Mouse (Mus musculus): ENCODE data around the gene Pola2.

The Pola2 gene

DNA sequence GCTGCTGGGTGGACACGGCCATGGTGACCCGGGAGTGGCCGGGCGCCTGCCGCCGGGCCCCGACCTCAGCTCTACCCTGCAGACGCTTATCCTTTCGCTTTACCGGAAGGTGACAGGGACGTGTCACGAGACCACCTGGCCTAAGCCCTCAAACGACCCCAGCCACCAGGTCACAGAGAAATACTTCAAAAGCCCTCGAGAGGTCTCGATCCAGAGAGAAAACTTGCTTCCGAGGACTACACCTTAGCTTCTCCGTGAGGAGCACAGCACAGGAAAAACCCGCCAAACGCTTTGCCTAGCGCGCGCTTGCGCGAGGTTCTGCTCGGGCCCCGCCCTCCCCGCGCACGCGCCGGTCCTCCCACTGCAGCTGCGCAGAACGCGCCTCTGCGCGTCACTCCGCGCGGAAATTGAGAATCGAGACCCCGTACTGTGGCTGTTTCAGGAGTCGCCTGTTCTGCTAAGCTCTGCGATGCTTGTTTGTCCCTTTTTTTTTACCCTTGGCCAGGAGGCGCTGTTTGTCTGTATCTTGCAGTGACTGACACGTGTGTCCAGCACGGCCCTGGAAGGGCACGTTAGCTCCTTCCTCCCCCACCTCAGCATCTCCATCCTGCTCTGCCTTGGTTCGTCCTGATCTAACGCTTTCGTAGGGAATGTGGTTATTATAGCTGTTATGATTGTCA, at the start of gene Pola2:
Gene Pola2, minus strand, starts transcription at position 320 of the 680 bp plus-strand sequence.
- in situ Hi-C loops (cut with MboI), result loop anchor here (10.0 kb wide), 1 partner anchor 161 kb away; the partner anchor contains the start of gene Snx15

DNA sequence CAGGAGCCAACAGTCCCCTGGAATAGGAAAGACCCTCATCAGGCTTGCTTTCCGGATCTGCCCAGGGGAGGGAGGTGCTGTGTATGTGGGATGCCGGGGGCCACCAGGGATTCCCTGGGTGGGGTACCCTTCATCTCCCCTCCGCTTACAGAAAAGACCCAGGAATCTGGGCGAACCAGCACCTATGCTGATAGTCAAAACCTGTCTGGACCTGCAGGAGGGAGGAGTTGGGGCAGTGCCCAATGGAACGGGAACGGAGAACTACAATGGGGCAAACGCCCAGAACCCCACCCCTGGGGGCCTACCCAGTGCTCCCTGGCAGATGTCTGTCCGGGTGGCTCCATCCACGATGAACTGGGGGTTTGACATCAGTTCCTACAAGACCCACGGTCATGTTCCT, 49.7 kb upstream of the Pola2 start:
- in situ Hi-C loops (cut with MboI), result no loop called here

DNA sequence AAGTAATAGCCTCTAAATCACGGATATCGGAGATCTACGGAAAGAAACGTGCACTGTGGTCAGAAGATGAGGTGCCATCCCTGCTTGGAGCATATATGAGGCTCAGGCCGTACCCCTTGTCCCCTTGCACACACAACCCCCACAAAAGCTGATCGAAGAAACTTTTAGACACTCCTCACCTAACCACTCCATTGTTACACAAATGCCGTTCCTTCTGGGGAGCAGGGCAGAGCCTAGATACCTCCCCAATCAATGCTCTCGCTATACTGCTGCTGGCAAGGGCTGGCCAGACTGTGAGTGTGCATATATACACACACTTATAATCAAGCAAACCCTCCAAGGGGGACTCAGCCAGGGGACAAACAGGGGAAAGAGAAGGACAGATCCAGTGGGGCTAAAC, 45.1 kb upstream of the Pola2 start:
- in situ Hi-C loops (cut with MboI), result no loop called here

DNA sequence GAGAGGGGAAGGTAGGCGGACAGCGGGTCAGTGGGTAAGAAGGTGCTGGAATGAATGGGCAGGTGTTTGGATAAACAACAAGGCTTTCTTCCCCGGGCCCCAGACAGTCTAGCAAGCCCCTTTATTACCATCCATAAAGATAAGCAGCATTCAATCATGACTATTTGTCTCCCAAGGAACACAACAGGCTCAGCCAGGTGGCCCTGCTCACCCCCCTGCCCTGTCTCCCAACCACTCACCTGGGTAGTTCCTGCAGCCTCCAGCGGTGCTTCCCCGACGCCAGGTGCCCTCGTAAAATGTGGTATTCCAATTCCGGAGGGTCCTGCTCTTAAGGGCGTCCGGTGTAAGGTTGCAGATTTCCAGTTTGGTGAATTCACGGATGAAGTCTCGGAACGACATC, 43.0 kb upstream of the Pola2 start:
- in situ Hi-C loops (cut with MboI), result no loop called here

DNA sequence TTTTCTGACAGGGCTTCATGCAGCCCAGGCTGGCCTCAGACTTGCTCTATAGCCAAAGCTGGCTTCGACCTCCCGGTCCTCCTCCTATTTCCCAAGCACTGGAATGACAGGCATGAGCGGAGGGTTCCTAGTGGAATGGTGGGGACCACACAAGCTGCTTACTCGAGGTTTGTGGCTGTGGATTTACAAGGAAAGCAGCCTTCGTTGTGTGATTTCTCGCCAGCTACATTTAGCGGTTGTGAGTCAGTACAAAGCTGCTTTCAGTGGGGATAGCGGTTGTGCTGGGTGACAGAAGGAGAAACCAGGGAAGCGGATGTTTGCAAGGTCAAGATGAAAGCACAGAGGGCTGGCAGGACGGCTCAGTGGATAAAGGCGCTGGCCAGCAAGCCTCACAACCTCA, 41.5 kb upstream of the Pola2 start:
- in situ Hi-C loops (cut with MboI), result no loop called here

DNA sequence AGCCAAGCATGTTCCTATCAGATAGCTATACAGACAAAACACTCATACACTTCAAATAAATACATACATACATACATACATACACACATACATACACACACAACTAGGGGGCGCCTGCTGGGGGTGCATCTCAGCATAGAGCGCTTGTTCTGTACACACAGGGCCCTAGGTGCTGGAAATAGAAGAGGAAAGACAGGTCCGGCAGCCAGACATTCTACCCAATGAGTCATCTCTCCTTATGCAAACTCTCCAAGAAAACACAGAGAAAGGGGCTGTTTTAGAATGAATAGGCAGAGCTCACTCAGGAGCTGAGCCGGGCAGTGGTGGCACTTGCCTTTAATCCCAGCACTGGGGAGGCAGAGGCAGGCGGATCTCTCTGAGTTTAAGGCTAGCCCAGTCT, 36.0 kb upstream of the Pola2 start:
- in situ Hi-C loops (cut with MboI), result no loop called here

DNA sequence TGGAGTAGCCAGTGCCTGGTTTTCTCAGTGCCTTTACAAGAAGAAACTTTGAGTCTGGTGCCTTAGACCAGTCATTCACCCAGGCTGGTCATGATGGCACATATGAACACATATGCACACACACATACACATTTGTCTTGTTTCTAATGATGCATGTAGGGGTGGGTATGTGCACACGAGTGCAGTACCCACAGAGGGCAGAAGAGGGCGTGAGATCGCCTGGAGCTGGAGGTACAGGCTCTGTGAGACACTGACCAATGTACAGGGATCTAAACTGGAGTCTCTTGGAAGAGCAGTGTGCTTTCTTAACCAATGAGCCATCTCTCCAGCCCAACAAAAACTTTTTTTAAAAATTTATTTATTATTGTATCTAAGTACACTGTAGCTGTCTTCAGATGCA, 34.2 kb upstream of the Pola2 start:
- in situ Hi-C loops (cut with MboI), result no loop called here

DNA sequence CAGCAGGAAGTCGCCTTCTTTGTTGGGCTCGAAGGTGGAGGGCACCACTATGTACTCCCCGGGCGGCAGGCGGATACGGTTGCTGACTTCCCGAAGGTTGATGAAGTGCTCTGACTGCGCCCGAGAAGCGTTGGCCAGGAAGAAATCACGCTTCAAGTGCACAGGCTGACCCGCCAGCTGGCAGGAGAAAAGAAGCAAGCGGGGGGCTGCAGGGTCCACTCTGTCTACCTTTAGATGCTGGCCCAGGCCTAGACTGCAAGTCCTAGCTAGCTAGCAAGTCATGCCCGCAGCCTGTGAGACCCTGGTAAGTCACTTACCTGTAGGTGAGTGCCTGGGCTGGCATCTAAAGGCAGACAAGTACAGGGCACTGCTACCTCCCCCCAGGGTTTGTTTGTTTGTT, 30.7 kb upstream of the Pola2 start:
- in situ Hi-C loops (cut with MboI), result no loop called here

DNA sequence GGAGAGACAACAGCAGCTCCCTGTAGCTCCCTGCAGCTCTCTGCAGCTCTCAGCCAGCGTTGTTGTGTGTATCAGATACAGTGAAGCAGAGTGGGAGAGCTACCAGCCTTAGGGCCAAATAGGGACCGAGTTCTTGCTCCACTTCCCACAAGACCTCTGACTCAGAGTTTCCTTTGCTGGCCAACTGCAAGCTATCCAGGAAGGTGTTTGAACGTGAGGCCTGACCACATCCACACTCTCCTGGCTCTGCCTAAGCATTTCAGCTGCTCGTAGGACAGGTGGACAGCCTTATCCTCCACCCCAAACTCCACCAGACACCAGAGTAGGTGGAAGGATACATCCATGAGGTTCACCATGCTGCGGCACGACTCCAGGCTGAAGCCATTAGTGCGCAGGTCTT, 28.0 kb upstream of the Pola2 start:
- in situ Hi-C loops (cut with MboI), result no loop called here

DNA sequence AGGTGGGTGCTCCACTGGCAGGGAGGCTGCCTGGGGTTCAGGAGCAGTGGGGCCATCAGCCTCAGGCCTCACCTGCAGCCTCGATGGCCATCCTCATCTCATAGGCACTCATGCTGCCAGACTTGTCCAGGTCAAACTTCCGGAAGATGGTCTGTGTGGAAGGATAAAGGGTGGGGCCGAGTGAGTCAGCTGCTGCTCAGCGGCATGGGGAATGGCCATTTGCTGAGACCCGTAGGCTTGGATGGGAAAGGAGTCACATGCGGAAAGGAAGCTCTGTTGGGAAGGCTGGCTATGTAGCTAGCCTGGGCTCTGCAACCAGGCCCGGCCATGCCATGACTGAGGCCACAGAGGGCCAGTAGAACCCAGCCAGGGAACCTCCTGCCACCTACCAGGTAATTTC, 27.5 kb upstream of the Pola2 start:
- in situ Hi-C loops (cut with MboI), result no loop called here

DNA sequence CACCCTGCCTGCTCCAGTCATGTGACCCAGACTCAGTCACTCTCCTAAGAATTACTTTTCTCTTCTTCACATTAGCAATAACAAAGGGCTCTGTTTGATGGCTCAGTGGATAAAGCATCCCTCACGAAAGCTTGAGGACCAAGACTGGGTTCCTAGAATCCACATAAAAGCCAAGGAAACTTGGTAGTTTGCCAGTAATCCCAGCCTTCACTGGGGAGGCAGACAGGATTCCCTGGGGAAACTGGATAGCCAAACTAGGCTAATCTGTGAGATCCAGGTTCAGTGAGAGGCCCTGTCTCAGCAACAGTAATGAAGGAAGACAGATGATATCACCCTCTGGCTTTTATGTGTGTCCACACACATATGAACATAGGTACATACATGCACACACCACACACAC, 26.9 kb upstream of the Pola2 start:
- in situ Hi-C loops (cut with MboI), result no loop called here

DNA sequence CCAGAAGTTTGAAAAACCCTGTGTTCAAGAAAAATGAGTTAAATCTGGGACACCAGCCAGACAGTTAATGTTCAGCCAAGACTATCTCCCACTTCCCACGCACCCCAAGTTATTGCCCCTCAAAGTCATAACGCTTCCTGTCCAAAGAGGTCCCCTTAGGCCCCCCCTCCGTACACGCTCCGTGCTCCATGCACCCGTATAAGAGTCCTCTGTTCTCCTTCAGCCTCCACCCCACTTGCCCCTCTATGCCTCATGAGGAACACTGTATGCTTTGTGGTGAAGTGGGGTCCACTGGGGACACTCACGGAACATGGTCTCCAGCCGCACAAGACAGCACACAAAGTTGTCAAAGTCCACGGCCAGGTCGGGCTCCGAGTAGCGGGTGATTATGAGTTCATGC, 26.0 kb upstream of the Pola2 start:
- in situ Hi-C loops (cut with MboI), result no loop called here

DNA sequence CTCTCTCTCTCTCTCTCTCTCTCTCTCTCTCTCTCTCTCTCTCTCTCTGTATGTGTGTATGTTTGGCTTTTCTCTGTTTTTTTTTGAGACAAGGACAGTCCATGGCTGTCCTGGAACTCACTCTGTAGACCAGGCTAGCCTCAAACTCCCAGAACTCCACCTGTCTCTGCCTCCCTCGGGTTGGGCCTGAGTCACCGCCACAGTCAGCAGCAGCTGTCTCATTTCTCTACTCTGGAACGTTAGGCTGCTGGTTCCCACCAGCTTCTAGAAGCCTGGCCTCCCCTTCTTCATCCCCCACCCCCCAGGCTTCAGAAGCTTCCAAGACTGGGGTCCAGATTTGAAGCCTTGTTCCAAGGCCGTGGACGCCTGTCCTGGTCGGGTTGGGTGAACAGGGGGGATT, 25.6 kb upstream of the Pola2 start:
- in situ Hi-C loops (cut with MboI), result no loop called here

DNA sequence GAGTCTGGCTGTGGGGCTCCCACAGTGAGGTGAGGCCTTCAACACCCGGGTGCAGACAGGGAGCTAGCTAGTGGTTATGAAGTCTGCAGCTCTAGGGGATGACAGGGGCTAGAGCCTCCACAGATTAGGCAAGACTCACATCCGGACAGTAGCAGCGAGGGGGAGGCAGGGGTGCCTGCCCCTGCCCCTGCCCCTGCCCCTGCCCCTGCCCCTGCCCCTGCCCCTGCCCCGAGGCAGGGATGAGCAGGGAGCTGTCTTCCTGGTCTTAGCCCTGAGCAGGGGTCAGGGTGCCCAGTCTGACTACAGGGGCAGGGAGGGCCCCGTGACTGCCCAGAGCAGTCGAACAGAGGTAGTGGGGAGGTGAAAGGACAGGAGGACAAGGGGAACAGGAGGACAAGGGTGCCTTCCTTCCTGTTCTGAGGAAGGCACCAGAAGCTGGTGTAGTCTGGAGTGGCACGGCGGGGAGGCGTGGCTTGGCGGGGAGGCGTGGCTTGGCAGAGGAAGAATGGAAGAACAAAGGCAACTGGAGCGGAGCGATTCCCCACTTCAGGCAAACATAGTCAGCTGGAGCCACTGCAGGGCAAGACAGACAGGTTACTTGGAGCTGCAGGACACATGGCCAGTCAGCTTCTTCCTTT, 24.9 kb upstream of the Pola2 start:
- in situ Hi-C loops (cut with MboI), result no loop called here

DNA sequence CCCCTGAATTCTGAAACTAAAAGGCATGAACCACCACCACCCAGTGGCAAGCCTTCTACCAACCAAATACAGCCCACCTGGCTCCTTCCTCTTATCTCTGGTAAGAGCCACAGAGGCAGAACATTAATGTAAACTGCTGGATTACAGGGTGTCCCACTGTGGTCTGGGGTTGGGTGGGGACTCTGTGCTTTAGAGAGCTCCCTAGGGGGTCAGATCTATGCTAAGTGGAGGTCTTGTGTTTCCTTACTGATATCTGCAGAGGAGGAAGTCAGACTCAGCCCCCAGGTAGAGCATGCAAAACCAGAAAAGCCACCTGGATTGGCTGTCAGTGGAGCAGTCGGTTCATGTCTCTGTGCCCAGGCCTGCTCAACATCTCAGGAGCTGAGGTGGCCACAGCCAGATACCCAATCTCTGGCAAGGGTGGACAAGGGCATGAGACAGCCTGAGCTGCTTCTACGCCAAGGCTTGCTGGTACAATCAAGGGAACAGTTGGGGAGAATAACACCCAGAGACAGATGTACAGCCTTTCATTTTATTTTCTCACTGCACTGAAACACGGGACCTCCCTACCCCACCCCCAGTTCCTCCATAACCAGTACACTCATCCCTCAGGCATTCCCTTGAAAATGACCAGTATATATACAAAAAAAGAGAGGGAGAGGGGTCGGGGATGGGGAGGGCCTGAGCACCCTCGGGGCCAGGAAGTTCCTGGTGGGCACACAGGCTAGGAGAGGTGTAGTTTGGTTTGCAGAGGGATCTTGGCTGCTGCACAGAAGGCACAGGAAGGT, 24.2 kb upstream of the Pola2 start:
- in situ Hi-C loops (cut with MboI), result no loop called here

DNA sequence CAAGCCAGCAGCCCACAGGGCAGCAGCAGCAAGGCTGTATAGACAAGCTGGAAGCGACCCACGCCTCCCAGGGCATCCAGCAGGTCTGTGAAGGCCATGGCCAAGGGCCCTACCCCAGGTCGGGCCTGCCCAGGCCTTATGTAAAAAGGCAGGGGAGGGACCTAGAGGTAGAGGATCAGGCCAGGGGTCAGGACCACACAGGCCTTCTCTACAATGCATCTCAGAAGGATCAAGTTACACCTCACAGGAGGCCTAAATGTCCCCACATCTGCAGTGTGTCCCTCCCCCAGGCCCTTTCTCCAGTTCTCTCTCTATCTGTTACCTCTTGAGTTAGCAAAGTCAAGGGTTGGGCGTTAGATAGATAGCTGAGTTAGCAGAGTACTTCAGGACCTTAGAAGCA, 22.0 kb upstream of the Pola2 start, which contains the start of gene Slc22a20:
Gene Slc22a20, minus strand, starts transcription at position 101 of the 400 bp plus-strand sequence.
- in situ Hi-C loops (cut with MboI), result no loop called here

DNA sequence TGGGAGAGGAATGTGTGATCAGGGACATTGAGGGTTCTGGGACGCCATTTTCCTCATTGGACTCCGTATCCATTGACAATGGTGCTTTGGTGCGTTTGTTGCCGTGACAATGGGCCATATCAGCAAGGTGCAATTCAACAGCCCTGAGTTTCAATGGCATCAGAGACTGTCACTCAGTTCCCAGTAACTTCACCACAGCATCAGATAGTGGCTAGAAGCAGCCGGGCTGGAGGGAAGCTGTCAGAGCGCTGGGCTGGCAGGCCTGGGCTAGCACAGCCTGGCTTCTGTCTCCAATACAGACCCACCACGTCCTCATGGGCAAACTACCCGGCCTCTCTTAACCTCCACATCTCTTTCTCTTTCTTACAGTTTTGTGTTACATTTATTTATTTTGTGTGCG, 16.5 kb upstream of the Pola2 start:
- in situ Hi-C loops (cut with MboI), result no loop called here

DNA sequence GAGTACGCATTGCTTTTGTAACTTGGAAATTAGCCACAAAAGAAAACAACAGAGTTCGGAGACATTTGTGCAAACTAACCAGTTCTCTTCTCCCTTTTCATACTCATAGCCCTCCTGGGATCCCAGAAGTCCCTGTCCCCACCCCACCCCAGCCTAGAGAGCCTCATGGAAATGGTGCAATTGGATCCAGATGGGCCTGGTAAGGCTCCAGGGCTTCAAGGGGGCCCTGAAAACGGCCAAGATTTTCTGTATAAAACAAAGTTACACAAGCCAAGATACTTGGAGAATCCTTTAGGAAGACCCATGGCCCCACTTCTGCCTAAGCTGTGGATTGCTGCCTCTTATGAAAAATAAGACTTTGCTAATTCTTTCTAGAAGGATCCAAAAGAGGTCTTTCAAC, 13.7 kb upstream of the Pola2 start:
- in situ Hi-C loops (cut with MboI), result no loop called here

DNA sequence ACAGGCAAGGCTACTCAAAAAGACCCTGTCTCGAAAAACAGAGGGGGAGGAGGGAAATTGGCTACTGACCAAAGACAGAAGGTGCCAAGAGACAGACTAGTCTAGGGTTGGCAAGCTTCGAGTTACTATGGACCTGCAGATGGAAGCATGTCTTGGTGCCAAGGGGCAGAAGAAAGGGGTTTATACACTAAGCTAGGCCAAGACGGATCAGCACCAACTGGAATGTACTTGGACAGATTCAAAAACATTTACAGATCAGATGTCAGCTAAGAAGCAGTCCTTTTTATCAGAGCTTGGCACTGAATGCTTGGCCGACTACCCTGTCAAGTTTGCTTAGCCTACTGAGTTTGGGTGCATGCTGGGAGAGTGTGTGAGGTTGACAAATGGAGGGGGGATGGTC, 11.7 kb upstream of the Pola2 start:
- in situ Hi-C loops (cut with MboI), result no loop called here

DNA sequence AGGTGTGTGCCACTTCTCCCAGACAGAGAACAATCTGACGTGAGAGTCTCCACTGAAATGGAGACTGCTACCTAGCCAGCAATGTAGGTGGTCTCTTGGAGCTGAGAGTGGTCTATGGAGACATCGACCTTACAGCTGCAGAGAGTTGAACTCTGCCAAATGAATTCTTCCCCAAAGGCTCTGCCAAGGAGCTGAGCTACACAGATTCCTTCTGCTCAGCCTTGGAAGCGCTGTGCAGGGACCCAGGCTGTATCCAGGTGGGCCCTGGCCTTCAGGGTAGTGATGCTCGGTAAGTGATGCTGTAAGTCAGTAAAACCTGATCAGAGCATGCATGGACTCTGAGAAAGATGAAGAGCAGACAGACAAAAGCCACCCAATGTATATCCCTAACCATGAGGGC, 11.1 kb upstream of the Pola2 start:
- in situ Hi-C loops (cut with MboI), result no loop called here

DNA sequence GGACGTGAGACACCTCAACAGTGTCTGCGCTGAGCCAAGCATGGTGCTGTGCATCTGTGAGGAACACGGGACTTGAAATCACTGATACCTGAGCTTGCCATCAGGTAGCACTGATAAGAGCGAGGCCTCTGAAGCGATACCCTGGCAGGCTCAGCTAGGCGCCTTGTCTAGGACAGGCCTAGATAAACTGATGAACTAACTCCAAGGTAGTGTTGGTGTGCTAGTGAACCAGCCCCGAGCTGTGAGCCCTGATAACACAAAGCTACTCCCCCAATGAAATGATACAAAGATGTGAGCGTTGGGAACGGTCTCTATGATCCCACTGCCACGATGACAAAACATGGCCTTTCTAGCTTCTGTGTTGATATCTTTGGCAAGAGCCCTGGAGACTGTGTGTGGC, 3.7 kb upstream of the Pola2 start:
- in situ Hi-C loops (cut with MboI), result loop anchor here (10.0 kb wide), 1 partner anchor 157 kb away; the partner anchor contains the start of gene Snx15

DNA sequence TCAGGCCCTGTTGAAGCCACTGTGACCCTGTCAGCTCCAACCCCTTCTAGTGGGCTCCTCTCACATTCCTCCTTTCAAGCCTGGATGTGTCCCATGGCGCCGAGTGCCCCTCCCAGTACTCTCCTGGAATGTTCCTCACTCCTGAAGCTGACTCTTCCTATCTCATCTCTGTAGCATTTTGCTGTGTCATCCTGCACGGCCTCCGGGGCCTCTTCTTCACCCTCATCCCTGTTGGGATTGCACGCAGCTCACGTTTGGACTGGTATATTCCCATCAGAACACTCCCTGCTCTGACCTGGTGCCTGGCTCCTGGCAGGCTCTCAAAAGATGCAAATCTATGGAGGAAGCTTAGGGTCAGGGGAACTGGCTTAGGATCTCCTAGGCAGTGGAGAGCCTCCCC, 2.8 kb upstream of the Pola2 start:
- in situ Hi-C loops (cut with MboI), result loop anchor here (10.0 kb wide), 1 partner anchor 158 kb away; the partner anchor contains the start of gene Snx15

DNA sequence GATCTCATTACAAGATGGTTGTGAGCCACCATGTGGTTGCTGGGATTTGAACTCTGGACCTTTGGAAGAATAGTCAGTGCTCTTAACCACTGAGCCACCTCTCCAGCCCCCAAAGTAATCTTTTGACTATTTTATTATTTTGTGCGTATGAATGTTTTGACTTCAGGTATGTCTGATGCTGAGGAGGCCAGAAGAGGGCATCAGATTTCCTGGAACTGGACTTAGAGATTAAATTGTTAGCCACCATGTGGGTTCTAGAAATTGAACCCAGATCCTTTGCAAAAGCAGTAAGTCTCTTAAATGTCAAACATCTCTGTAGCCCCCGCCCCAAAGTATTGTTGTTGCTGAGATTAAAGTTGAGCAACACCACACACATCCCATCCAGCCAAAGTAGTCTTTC, 1.9 kb upstream of the Pola2 start:
- in situ Hi-C loops (cut with MboI), result loop anchor here (10.0 kb wide), 1 partner anchor 159 kb away; the partner anchor contains the start of gene Snx15

All from mature B cell (primary cell).